Mouse (Mus musculus): ENCODE results near the gene Cnih1.
"Not testable (repeated sequence)": the region's sequence is repeated elsewhere in the genome, so short reads cannot be mapped to it uniquely, and the experiment has no call there.

Gene Cnih1

GRCm38 (mm10) chr14:46787787-46788504 is at the start of gene Cnih1:
Gene Cnih1, minus strand, starts transcription at chr14:46788411.
- DNase-seq (ENCODE audit: low spot score): peak; percentile 87

DNA sequence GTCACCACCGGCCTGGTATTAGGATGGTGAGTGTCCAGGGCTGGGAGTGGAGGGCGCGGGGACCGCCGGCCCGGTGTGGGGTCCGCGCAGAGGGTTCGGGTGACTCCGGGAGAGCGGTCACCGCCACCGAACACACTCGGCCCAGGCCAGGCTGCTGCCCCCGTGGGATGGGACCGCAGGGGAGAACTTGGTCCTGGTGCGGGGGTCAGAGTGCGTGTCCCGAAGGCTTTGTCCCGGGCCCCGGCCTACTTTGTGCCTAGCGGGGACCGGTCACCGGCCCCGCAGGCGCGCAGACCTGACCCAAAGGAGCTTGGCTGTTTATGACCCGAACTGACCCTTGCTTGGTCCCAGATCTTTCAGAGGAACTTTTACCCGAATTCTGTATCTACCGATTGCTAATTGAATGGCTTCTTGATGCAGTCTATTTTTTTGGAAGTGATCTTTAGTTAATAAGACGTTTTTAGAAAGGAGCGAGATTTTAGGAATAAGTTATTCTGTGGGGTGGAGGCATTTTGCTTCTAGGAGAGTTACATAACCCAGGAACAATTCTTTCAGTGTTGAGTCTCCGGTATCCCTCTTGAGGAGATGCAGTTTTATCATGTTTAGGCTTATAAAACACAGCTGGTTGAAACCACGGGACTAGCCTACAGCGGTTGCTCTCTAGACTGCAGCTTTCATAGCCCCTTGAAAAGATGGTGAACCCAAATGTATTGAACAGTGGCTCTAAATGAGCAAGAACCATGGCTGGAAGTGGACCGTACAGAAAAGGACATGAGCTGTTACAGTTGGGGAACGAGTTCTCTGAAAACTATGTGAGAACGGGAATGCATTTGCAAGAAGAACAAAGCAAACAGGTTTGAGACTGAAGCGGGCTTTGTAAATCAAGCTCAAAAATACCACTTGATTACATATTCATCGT is 44.4 kb upstream of the Cnih1 start:
- DNase-seq (ENCODE audit: low spot score): no peak

DNA sequence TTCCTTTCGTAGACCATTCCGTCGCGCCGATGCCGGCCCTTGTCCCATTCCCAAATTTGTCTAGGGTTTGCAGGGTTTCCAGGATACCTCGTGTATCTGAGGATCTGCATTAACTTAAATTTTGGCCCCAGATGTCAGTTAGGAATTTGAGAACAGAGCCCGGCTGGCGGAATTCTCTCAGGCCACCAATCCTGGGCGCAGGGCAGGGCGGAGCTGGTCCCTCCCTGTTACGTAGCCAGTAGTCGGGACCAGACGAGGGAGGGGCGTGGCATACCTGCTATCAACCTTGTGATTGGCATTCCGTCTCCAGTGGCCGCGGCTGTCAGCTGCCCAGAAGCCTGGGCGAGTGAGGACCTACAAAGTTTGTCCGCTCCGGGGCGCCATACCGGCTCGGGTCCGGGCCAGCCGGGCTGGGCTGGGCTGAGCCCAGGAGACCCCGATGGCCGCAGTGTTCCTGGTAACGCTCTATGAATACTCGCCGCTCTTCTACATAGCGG is 43.7 kb upstream of the Cnih1 start, which contains the start of gene Cgrrf1:
TSS of gene Cgrrf1 (plus strand) at position 289 of the 497 bp plus-strand sequence.
- DNase-seq (ENCODE audit: low spot score): peak; percentile 96

- DNase-seq (ENCODE audit: low spot score): peak; percentile 40
Measured at GRCm38 (mm10) chr14:46831295-46831694, 43.1 kb upstream of the Cnih1 start.

- no peak for DNase-seq (ENCODE audit: low spot score)
Measured at GRCm38 (mm10) chr14:46827430-46827829, 39.2 kb upstream of the Cnih1 start.

GRCm38 (mm10) chr14:46823996-46824395 is 35.8 kb upstream of the Cnih1 start:
- DNase-seq (ENCODE audit: low spot score): no peak

DNA sequence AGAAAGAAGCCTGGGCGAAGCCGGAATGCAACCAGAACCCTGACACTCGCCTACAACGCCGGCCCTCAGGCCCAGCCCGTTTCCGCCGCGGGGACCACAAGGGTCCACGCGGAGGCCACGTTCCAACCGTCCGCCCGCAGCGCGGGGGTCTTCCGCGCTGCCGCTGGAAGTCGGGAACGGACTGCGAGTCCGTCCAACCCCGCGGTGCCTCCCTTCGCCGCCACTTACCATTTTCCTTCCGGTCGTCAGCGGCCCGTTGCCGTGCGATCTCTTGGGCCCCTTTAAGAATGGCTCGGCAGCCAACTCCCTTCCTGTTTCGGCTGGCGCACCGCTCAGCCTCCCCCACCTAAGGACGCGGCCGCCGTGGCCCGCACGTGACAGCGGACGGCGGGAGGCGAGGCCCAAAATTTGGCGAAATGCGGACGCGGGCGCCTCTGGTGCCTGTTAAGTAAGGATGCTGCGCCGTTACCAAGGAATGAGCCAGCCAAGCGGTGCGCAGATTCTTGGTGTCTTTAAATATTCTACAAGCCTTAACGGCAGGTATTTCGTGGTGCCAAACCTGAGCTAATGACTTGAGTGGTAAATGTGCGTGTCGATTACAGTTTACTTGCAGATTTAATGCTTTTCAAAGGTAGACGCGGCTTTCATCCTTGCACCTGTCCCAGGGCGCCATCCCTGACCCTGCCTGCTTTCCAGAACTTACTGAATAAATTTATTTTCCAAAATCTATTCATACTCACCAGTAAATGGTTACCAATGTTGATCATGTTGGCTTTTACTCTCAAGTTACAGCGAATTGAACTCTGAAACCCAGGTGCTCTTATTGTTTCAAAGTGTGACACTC is 33.9 kb upstream of the Cnih1 start, which contains the start of gene Gmfb:
TSS of gene Gmfb (minus strand) at position 370 of the 844 bp plus-strand sequence.
- DNase-seq (ENCODE audit: low spot score): peak; percentile 91

DNA sequence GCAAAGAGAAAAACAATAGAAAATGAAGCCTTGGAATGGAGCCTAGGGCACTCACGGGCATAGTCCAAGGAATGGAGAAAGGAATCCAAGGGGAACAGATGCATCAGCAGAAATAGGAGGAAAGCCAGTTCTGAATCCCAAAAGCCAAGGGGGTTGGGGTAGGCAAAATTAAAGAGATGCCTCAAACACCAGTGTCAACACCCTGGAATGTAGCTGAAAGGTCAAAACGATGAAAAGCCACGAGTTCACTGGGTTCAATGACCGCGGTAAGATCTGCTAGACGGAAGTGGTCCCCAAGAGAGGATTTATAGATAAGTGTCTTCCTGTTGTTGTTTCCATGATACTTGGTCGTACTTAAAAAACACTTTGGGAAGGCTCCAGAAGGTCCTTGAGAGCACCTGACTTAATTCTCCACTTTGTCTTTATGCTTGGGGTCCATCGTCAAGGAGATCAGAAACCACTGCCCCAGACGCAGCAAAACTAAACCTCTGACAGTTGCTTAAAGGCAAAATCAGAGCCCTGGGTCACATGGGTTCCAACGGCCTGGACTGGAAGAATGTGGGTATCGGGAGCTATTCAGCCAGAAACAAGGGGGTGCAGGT is 33.2 kb upstream of the Cnih1 start:
- DNase-seq (ENCODE audit: low spot score): peak; percentile 34

- DNase-seq (ENCODE audit: low spot score): not testable (repeated sequence)
Measured at GRCm38 (mm10) chr14:46819961-46820360, 31.8 kb upstream of the Cnih1 start.

- DNase-seq (ENCODE audit: low spot score): no peak
Measured at GRCm38 (mm10) chr14:46818743-46819142, 30.5 kb upstream of the Cnih1 start.

- no peak for DNase-seq (ENCODE audit: low spot score)
Measured at GRCm38 (mm10) chr14:46816916-46817622, 28.9 kb upstream of the Cnih1 start.

- DNase-seq (ENCODE audit: low spot score): peak; percentile 53
Measured at GRCm38 (mm10) chr14:46815640-46816039, 27.4 kb upstream of the Cnih1 start.

DNA sequence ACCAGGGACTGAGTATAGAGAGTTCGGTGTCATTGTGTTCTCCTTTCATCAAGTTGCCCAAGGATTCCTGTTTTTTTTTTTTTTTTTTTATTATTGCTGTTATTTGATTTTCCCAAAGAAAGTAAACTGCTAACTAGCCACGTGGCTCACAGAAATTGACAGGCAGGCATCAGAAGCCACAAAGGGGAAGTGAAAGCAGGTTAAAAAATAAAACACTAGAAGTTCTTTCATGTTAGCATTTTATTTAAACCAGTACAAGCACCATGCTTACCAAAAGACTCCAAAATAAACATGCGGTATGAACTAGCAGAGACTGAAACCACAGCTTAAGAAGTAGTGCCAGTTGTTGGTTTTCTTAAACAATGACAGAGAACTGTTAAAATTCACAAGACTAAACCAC is 19.7 kb upstream of the Cnih1 start:
- no peak for DNase-seq (ENCODE audit: low spot score)

- no peak for DNase-seq (ENCODE audit: low spot score)
Measured at GRCm38 (mm10) chr14:46806186-46806585, 18.0 kb upstream of the Cnih1 start.

DNA sequence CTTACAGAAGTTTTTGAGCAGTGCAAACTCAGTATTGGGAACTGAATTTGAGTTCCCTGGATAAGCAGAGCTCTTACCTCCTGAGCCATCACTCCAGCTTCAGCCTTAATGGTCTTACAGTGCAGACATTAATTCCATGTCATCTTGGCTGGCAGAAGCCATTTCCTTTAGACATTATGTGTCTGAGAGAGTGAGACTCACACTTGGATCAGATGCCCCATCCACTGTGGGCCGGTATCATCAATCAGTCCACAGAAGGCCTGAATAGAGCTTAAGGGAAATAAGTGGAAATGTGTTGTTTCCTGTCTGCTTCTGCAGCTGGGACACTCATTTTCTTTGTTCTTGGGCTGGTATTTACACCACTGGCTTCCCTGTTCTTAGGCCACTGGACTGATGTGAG is 15.6 kb upstream of the Cnih1 start:
- no peak for DNase-seq (ENCODE audit: low spot score)

DNA sequence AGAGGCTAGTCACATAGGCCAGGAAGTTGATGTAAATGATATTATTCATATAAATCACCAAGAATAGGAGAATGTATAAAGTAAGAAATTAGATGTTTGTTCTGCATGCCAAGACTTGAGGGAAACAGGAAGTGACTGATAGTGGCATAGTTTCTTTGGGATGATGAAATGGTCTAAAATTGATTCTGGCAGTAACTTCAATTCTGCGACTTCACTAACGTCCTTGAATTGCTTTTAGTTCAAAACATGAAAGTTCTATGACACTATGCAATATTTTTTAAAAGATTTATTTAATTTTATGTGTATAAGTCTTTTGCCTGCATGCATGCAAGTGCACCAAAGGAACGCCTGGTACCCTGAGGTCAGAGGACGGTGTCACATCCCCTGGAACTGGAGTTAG is 15.0 kb upstream of the Cnih1 start:
- DNase-seq (ENCODE audit: low spot score): no peak

DNA sequence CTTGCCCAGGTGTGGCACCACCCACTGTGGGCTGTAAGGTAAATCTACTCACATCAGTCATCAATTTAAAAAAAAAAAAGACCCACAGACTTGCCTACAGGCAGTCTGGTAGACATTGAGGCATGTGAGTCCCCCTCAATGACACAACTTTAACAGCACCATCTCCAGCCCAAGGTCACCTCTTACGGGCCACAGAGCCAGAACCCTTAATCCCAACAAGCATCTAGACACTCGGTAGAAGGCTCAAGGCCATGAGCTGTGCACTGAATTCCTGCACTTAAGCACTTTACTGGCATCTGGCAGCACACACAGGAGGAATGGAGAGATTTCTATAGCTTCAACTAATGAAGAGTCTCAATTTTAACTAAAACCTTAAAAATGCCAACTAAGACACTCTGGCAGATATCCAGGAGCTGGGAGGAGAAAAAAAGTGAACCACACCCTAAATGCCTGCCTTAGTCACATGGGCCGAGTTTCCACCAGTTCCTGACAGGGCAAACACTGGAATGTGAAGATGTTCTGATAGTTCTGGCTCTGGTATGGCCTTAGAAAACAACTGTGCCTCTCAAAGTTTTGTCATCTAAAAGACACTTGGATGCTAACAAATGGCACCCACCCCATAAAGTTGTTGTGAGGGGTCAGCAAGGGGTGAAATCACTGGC is 12.6 kb upstream of the Cnih1 start:
- DNase-seq (ENCODE audit: low spot score): no peak

- no peak for DNase-seq (ENCODE audit: low spot score)
Measured at GRCm38 (mm10) chr14:46794157-46794556, 5.9 kb upstream of the Cnih1 start.

GRCm38 (mm10) chr14:46790723-46791122 is 2.5 kb upstream of the Cnih1 start:
- DNase-seq (ENCODE audit: low spot score): no peak

GRCm38 (mm10) chr14:46790303-46790702 is 2.1 kb upstream of the Cnih1 start:
- peak; percentile 35 for DNase-seq (ENCODE audit: low spot score)
